Mouse (Mus musculus) stomach, postnatal 0 days (tissue): Measurements from ENCODE around the gene Zc3h12a. TPM values are rescaled to one million over a fixed set of nuclear protein-coding genes. Genes with fewer than 3 reads are reported as not detected.

Source experiments
- ATAC-seq: fragments of 200-750 bp; cut with Nextera tagmentation; 2 replicates; pipeline ENCODE4 v1.8.0; 2017; ENCODE audit not compliant: low FRiP score, low TSS enrichment
- DNase-seq: peaks from one replicate; pipeline ENCODE4 v3.0.0-alpha.2; 2016; ENCODE audit warnings: low spot score
- H3K27ac ChIP-seq: fragments of 300-500 bp; sonication (generic); replicated peaks from 2 replicates; pipeline ENCODE4 v1.5.1; 2014; ENCODE audit warnings: mild to moderate bottlenecking, control low read depth
- H3K27me3 ChIP-seq: fragments of 300-500 bp; sonication (generic); 2 replicates; pipeline ENCODE4 v1.6.1; 2014; ENCODE audit warnings: low read length; ENCODE audit not compliant: control insufficient read depth, insufficient read depth
- H3K36me3 ChIP-seq: fragments of 300-500 bp; sonication (generic); 2 replicates; pipeline ENCODE4 v1.6.1; 2014; ENCODE audit warnings: low read length, mixed read lengths; ENCODE audit not compliant: control insufficient read depth, insufficient read depth
- H3K4me1 ChIP-seq: fragments of 300-500 bp; sonication (generic); replicated peaks from 2 replicates; pipeline ENCODE4 v1.6.1; 2014; ENCODE audit warnings: antibody characterized with exemption; ENCODE audit not compliant: control insufficient read depth, insufficient read depth
- H3K4me2 ChIP-seq: fragments of 300-500 bp; sonication (generic); replicated peaks from 2 replicates; pipeline ENCODE4 v1.6.1; 2014; ENCODE audit warnings: low read depth, mild to moderate bottlenecking, control low read depth, moderate library complexity
- H3K4me3 ChIP-seq: fragments of 300-500 bp; sonication (generic); 2 replicates; pipeline ENCODE4 v1.5.1; 2014; ENCODE audit warnings: low read depth, low read length, control low read depth
- H3K9ac ChIP-seq: fragments of 300-500 bp; sonication (generic); 2 replicates; pipeline ENCODE4 v1.6.1; 2014; ENCODE audit warnings: mild to moderate bottlenecking, low read length, control low read depth, mixed read lengths
- H3K9me3 ChIP-seq: fragments of 300-500 bp; sonication (generic); 2 replicates; pipeline ENCODE4 v1.6.1; 2016; ENCODE audit warnings: low read length; ENCODE audit not compliant: control insufficient read depth
- CTCF ChIP-seq: IDR thresholded peaks from 2 replicates; pipeline ENCODE4 v1.5.1; 2016; ENCODE audit warnings: antibody characterized with exemption, low read depth, mild to moderate bottlenecking, moderate library complexity
- EP300 ChIP-seq: optimal IDR thresholded peaks from 2 replicates; pipeline ENCODE3; 2016; ENCODE audit warnings: antibody characterized with exemption
- WGBS: fragments of 180-500 bp; shearing (Covaris S2); extraction: QIAGEN DNeasy Blood & Tissue Kit; methylation state at CpG from one replicate; pipeline ENCODE4 v1.1.7; 2014; 5-methylcytosine and 5-hydroxymethylcytosine counted together
- polyA plus RNA-seq: library from polyadenylated mRNA; unstranded; fragments of >200 nt; fragmentation: Nextera tagmentation; extraction: Ambion mirVana; gene quantifications from 2 replicates; pipeline ENCODE4 v1.2.1, GENCODE M21; 2015

Zc3h12a gene
- 2.7 TPM in 2 replicates for polyA plus RNA-seq

DNA sequence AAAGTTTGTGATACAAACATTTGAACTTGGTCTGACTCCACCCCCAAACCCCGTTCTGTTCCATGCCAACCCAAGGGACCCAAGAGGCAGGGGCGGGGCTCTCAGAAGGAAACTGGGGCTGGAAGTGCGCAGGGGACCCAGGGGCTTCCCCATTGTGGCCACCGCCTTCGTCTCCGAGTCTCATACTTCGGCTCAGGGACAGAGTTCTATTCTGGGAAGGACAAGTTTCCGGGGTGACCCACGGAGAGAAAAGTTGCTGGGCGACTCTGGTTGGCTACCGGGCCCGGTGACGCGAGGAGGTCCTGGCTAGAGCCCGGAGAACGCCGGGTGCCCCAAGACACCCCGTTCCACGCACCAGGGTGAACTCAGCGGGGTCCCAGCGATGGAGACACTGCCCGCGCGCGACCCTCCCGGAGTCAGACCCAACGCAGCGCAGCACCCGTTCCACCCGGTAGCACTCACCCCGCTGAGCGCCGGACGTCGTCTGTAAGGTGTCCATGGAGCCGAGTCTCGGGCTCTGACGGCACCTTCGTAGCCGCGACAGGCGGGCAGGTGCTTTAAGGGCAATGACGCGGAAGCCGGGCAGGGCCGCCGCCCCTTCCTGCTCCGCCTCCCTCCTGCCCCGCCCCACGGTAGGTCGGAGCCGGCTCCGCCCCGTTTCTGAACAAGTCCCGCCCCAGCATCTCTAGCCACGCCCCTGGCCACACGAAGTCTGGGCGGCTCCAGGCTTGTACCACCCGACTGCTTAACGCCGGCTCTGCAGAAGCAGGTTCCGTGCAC is at the start of gene Zc3h12a:
Gene Zc3h12a (minus strand): TSS at position 536 of the 780 bp plus-strand sequence.
- peak within 1 kb of the TSS; percentile 94 for H3K27ac ChIP-seq
- H3K4me3 ChIP-seq: peak within 1 kb of the TSS; percentile 69
- DNase-seq: peak; percentile 96
- ATAC-seq: peak; percentile 86
- no peaks in the 10 kb centered on the region for H3K36me3 ChIP-seq
- H3K4me2 ChIP-seq: peak within 1 kb of the TSS; percentile 93
- no peaks in the 10 kb centered on the region for H3K9me3 ChIP-seq
- TF ChIP-seq CTCF (no peak), EP300 (no peak)
- no peaks in the 10 kb centered on the region for H3K27me3 ChIP-seq
- peaks cover 8% of the 10 kb centered on the region for H3K4me1 ChIP-seq
- WGBS: 2% methylated on average over 54 of the region's 62 CpGs
- peak within 1 kb of the TSS; percentile 70 for H3K9ac ChIP-seq

DNA sequence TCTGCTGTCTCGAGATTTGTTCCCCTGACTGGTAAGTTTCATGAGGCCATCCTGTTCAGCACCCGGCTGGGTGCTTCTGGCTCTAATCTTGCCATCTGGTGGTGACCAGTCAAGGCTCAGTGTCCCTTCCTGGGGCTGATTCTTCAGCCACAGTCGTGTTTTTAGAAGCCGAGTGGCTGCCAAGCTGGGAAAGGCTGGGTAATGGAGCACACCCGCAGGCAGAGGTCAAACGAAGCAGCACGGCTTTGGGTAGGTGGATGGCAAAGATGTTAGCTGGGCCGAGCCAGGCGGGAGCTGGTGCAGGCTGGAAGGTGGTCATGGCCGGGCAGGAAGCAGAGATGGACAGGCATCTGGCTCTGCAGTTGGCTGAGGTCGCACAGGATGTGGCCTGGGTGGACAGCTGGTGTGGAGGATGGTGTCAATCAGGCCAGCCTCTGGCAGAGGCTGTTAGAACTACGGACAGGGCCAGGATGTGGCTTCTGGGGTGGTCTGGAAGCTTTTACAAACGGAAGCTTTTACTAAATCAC is 49.1 kb upstream of the Zc3h12a start:
- no peak overlapping the region for H3K4me3 ChIP-seq
- ATAC-seq (no peak), DNase-seq (no peak)
- no peaks in the 10 kb centered on the region for H3K9me3 ChIP-seq
- no peak overlapping the region for H3K4me2 ChIP-seq
- H3K36me3 ChIP-seq: no peaks in the 10 kb centered on the region
- no peaks in the 10 kb centered on the region for H3K4me1 ChIP-seq
- H3K27ac ChIP-seq: no peak overlapping the region
- H3K27me3 ChIP-seq: no peaks in the 10 kb centered on the region
- TF ChIP-seq CTCF: no peak
- TF ChIP-seq EP300: no peak
- WGBS: 37% methylated on average over 13 of the region's 13 CpGs
- H3K9ac ChIP-seq: no peak overlapping the region

DNA sequence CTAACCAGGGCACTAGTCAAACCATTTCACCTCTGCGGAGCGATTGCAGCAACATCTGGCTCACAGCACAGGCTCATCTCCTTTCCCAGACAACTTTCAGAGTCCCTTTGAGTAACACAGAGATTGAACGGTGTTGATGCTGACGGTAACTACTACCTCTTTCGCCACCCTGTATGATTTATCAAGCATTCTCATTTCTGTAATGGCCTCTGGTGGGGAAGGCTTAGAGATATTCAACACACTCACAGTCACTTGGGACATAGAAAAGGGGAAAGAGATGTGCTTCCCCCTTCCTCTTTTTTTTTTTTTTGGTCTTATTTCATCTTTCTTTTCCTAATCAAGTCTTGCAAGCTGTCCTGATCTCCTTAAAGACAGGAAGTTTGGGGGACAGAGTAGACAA is 48.5 kb upstream of the Zc3h12a start:
- H3K4me1 ChIP-seq: no peaks in the 10 kb centered on the region
- no peak overlapping the region for H3K27ac ChIP-seq
- WGBS: 91% methylated on average over 5 of the region's 5 CpGs
- no peak for TF ChIP-seq EP300
- no peak for TF ChIP-seq CTCF
- no peaks in the 10 kb centered on the region for H3K9me3 ChIP-seq
- no peak for ATAC-seq
- no peak overlapping the region for H3K4me2 ChIP-seq
- DNase-seq: no peak
- H3K27me3 ChIP-seq: no peaks in the 10 kb centered on the region
- no peak overlapping the region for H3K4me3 ChIP-seq
- no peak overlapping the region for H3K9ac ChIP-seq
- H3K36me3 ChIP-seq: no peaks in the 10 kb centered on the region

DNA sequence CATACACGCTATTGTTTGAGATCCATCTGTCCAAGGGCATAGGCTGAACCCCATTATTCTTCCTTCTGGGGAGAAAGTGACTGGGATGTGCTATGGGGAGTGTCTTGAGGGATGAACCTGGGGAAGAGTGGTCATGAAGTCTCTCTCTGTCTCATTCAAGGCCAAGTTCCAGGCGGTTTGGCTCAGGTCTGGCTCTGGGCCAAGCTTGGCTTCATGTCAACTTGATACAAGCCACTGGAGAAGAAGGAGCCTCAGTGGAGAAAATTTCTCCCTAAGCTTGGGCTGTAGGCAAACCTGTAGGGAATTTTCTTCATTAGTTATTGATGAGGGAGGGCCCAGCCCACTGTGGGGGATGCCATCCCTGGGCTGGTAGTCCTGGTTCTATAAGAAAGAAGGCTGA is 48.0 kb upstream of the Zc3h12a start:
- no peak overlapping the region for H3K9ac ChIP-seq
- no peaks in the 10 kb centered on the region for H3K27me3 ChIP-seq
- ATAC-seq (no peak), DNase-seq (no peak)
- no peak overlapping the region for H3K4me3 ChIP-seq
- H3K4me2 ChIP-seq: no peak overlapping the region
- no peak for TF ChIP-seq EP300
- no peak for TF ChIP-seq CTCF
- no peak overlapping the region for H3K27ac ChIP-seq
- no peaks in the 10 kb centered on the region for H3K9me3 ChIP-seq
- H3K4me1 ChIP-seq: no peaks in the 10 kb centered on the region
- 63% methylated on average over 2 of the region's 2 CpGs for WGBS
- no peaks in the 10 kb centered on the region for H3K36me3 ChIP-seq

DNA sequence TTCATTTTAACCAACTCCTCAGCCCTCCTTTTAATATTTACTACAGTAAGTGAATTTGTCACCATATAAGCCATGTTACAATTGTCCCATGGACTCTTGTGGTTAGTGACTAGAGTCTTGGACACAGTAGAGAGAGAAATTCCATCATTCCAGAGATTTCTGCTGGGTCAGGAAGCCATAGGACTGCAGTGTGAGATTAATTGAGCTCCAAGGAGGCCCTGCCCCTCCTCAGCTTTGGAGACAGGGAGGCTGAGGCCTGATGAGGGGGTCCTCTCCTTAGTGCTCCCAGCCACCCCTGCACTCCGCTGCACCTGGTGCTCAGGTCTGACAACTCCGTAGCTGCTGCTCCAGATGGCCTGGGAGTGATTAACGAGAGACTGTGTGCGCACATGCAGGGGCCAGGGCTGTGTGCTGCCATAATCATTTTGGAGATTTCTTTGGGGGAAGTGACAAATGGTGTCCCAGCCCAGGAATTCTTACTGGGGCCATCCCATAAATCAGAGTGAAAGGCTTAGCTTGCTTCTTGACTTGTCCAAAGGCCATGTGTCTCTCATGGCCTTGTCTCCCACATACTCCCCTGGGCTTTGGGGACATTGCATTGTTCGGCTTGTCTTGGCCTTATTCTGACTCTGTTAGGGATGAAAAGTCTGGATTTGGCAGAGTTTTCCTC is 47.0 kb upstream of the Zc3h12a start:
- Histone ChIP-seq H3K4me2 (no peak overlapping the region), H3K36me3 (no peaks in the 10 kb centered on the region), H3K4me3 (no peak overlapping the region), H3K27me3 (no peaks in the 10 kb centered on the region), H3K9ac (no peak overlapping the region), H3K9me3 (no peaks in the 10 kb centered on the region), H3K27ac (no peak overlapping the region), H3K4me1 (no peaks in the 10 kb centered on the region)
- DNase-seq (no peak), ATAC-seq (no peak)
- 42% methylated on average over 5 of the region's 5 CpGs for WGBS
- TF ChIP-seq CTCF (no peak), EP300 (no peak)

DNA sequence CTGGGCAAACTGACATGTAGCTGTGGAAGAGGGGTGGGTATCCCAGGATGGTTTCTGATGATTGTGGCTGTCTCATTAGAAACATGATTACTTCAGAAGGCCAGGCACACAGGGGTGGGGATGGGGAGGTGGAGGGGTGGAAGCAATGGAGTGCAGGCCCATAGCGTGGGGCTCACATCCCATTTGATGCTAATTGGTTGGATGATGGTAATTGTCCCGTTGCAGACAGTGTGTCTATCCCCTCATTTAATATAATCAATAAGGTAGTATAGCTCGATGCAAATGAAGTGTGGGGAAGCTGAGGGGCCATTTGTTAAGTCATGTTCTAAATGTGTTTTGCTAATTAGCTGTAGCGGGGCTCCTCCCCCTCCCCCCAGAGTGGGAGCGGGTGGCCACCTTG is 45.5 kb upstream of the Zc3h12a start:
- DNase-seq (no peak), ATAC-seq (no peak)
- Histone ChIP-seq H3K27ac (no peak overlapping the region), H3K4me3 (no peak overlapping the region), H3K4me2 (no peak overlapping the region), H3K36me3 (no peaks in the 10 kb centered on the region), H3K4me1 (no peaks in the 10 kb centered on the region), H3K9me3 (no peaks in the 10 kb centered on the region), H3K27me3 (no peaks in the 10 kb centered on the region), H3K9ac (no peak overlapping the region)
- TF ChIP-seq CTCF (no peak), EP300 (no peak)
- WGBS: 74% methylated on average over 5 of the region's 5 CpGs
